Mouse (Mus musculus) olfactory bulb, adult 2 months (tissue): ENCODE results near the gene Rad51b.

ENCODE experiments used
- CTCF ChIP-seq: fragments of 200-500 bp; IDR thresholded peaks from 2 replicates; pipeline ENCODE4 v1.5.1; 2012; ENCODE audit warnings: low read depth, mild to moderate bottlenecking, low read length, moderate library complexity; ENCODE audit not compliant: insufficient read depth
- POLR2A ChIP-seq: fragments of 200-500 bp; IDR thresholded peaks from 2 replicates; pipeline ENCODE4 v1.6.1; 2012; ENCODE audit warnings: mild to moderate bottlenecking, low read depth, low read length, moderate library complexity; ENCODE audit not compliant: insufficient read depth

DNA sequence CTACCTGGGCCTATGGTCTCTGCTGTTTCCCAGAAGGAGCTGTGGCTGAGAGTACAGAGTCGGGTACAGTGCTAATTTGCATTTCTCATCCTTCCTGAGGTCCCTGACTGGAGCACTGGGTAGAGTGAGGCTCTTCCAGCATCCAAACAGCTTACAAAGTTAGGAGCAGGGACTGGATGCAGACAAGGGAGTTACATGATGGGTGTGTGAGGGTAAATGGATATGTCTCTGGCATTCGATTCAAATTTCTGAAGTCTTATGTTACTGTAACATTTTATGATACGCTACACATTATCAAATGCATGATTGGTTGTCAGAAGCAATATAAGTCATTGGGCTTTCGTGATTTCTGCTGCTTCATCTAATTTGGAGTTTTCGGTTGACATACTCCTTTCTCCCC, 479.7 kb downstream of the Rad51b start:
- TF ChIP-seq CTCF (no peak), POLR2A (no peak)
